Mouse (Mus musculus) neural tube, embryonic 15.5 days (tissue): ENCODE measurements at regions not wholly inside any gene's neighbourhood (a gene's known extent, or its start where the extent isn't known, plus 50 kb on each side); places are given as distances from the start of the nearest gene placed in this dataset.

Experiments
- ATAC-seq: fragments of 200-750 bp; cut with Nextera tagmentation; 2 replicates; pipeline ENCODE4 v1.8.0; 2017; ENCODE audit warnings: mild to moderate bottlenecking, moderate TSS enrichment, moderate library complexity; ENCODE audit not compliant: low FRiP score
- H3K27ac ChIP-seq: fragments of 300-500 bp; sonication (generic); replicated peaks from 2 replicates; pipeline ENCODE4 v1.5.1; 2015; ENCODE audit warnings: mild to moderate bottlenecking, inconsistent platforms
- H3K27me3 ChIP-seq: fragments of 300-500 bp; sonication (generic); replicated peaks from 2 replicates; pipeline ENCODE4 v1.6.1; 2015; ENCODE audit warnings: inconsistent platforms
- H3K36me3 ChIP-seq: fragments of 300-500 bp; sonication (generic); 2 replicates; pipeline ENCODE4 v1.6.1; 2015; ENCODE audit warnings: inconsistent platforms
- H3K4me1 ChIP-seq: fragments of 300-500 bp; sonication (generic); 2 replicates; pipeline ENCODE4 v1.6.1; 2015; ENCODE audit warnings: inconsistent platforms
- H3K4me2 ChIP-seq: fragments of 300-500 bp; sonication (generic); 2 replicates; pipeline ENCODE4 v1.6.1; 2015; ENCODE audit warnings: inconsistent platforms, mild to moderate bottlenecking, moderate library complexity
- H3K4me3 ChIP-seq: fragments of 300-500 bp; sonication (generic); replicated peaks from 2 replicates; pipeline ENCODE4 v1.5.1; 2015; ENCODE audit warnings: mild to moderate bottlenecking, inconsistent platforms
- H3K9ac ChIP-seq: fragments of 300-500 bp; sonication (generic); replicated peaks from 2 replicates; pipeline ENCODE4 v1.6.1; 2015; ENCODE audit warnings: mild to moderate bottlenecking, inconsistent platforms
- H3K9me3 ChIP-seq: fragments of 300-500 bp; sonication (generic); replicated peaks from 2 replicates; pipeline ENCODE4 v1.6.1; 2016; ENCODE audit warnings: inconsistent platforms
- WGBS: fragments of 180-500 bp; shearing (Covaris S2); methylation state at CpG from one replicate; pipeline ENCODE4 v1.1.7; 2015; ENCODE audit warnings: mixed read lengths; 5-methylcytosine and 5-hydroxymethylcytosine counted together

DNA sequence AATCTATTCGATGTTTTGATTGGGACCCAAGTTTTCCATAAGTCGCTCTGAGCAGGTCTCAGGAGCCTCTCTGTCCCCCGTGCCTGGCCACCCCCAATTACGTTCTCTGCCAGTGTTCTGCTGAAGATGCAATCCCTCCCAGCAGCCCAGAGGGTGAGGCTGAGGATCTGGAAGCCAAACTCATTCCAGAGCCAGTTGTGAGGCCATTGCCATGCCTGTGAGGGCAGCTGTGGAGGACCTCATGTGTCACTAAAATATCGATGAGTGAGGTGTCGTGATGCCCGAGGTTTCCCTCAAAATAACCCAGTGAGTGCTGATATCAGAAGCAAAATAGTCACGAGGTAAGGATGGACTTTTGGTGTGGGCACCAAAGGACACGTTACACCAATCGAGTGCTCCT, 93.1 kb upstream of the Mvb12b start:
- WGBS = 68% methylated on average over 10 of the region's 10 CpGs
- Histone ChIP-seq H3K9me3 (no peaks in the 10 kb centered on the region), H3K27me3 (no peaks in the 10 kb centered on the region), H3K4me3 (no peak overlapping the region), H3K27ac (no peak overlapping the region), H3K4me2 (no peak overlapping the region), H3K36me3 (no peaks in the 10 kb centered on the region), H3K9ac (no peak overlapping the region), H3K4me1 (peaks cover 9% of the 10 kb centered on the region; the same call in 1 of the 2 replicates)
- ATAC-seq = no peak

GRCm38 (mm10) chr2:33979276-33979675, 91.5 kb upstream of the Mvb12b start:
- no peak overlapping the region for H3K9ac ChIP-seq
- no peak for ATAC-seq
- no peak overlapping the region for H3K27ac ChIP-seq
- H3K4me2 ChIP-seq = no peak overlapping the region
- H3K9me3 ChIP-seq = no peaks in the 10 kb centered on the region
- no peaks in the 10 kb centered on the region for H3K27me3 ChIP-seq
- H3K4me1 ChIP-seq = peaks cover 17% of the 10 kb centered on the region
- H3K4me3 ChIP-seq = no peak overlapping the region
- no peaks in the 10 kb centered on the region for H3K36me3 ChIP-seq

- H3K4me3 ChIP-seq = no peak overlapping the region
- H3K4me2 ChIP-seq = no peak overlapping the region
- no peak for ATAC-seq
- no peaks in the 10 kb centered on the region for H3K9me3 ChIP-seq
- no peak overlapping the region for H3K27ac ChIP-seq
- H3K36me3 ChIP-seq = no peaks in the 10 kb centered on the region
- 86% methylated on average over 4 of the region's 4 CpGs for WGBS
- H3K27me3 ChIP-seq = no peaks in the 10 kb centered on the region
- H3K9ac ChIP-seq = no peak overlapping the region
- H3K4me1 ChIP-seq = peaks cover 24% of the 10 kb centered on the region
Observed at GRCm38 (mm10) chr2:33978550-33978949, 90.8 kb upstream of the Mvb12b start.

DNA sequence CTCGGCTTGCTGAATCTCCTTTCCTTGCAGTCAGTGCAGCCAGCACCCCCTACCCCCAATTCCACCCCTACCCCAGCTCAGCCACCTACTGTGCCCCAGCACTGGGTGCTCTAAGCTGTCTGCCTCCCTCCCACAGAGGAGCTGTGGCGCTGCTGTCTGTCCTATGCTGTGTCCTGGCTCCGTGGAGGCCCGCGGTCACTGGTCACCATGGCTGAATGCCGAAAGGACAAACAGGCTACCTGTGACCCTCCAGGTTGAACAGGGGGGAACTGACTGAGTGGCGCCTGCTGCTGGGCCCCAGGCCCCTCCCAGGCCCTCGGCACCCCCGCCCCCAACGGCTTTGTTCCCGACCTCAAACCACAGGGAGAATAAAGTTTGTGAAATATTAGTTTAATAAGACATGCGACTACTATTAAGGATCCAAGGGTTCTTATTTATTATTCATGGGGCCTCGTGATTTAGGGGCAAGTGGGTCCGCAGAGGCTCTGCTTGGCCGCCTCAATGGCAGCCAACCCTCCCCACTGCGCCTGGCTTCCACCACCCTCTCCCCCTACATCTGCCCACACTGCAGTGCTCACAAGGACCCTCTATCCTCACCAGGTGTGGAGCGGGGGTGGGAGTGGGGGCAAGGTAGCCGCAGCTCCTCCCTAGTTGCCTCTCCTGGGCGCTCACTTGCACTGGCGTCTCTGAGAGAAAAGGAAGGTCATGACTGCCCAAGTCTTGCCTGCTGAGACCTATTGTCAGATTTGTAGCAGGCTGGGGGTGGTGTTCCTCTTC, 90.0 kb upstream of the Mvb12b start:
- H3K27ac ChIP-seq = peak overlapping the region; percentile 18; the same call in 1 of the 2 replicates
- no peak overlapping the region for H3K4me2 ChIP-seq
- ATAC-seq = no peak
- H3K4me1 ChIP-seq = peaks cover 17% of the 10 kb centered on the region
- no peaks in the 10 kb centered on the region for H3K36me3 ChIP-seq
- WGBS = 62% methylated on average over 20 of the region's 20 CpGs
- no peak overlapping the region for H3K4me3 ChIP-seq
- H3K9me3 ChIP-seq = no peaks in the 10 kb centered on the region
- no peak overlapping the region for H3K9ac ChIP-seq
- no peaks in the 10 kb centered on the region for H3K27me3 ChIP-seq

GRCm38 (mm10) chr2:33977151-33977550, 89.4 kb upstream of the Mvb12b start:
- no peak overlapping the region for H3K27ac ChIP-seq
- no peak overlapping the region for H3K4me2 ChIP-seq
- H3K4me1 ChIP-seq = peaks cover 17% of the 10 kb centered on the region
- no peak overlapping the region for H3K9ac ChIP-seq
- WGBS = 91% methylated on average over 5 of the region's 5 CpGs
- no peaks in the 10 kb centered on the region for H3K36me3 ChIP-seq
- H3K9me3 ChIP-seq = no peaks in the 10 kb centered on the region
- H3K27me3 ChIP-seq = no peaks in the 10 kb centered on the region
- no peak overlapping the region for H3K4me3 ChIP-seq
- ATAC-seq = no peak

DNA sequence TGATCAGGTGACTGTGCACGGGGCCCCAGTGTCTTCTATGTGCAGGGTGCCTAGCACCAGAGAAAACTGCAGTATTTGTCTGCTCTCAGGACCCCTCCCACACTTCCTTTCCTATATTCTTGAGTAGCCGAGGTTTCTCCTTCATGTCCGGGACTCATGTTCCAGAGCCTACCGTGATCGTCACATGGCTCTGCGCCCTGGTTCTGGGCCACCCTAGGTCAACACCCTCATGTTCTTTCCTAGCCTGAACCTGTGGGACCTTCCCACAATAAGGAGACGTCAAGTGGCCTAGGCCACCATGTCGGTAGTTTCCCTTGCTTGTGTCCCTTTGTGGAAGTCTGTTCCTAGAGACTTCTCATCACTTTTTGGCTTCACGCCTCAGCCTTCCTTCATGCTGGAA, 88.4 kb upstream of the Mvb12b start:
- ATAC-seq = no peak
- H3K27me3 ChIP-seq = no peaks in the 10 kb centered on the region
- no peaks in the 10 kb centered on the region for H3K36me3 ChIP-seq
- no peak overlapping the region for H3K27ac ChIP-seq
- no peak overlapping the region for H3K4me2 ChIP-seq
- peaks cover 17% of the 10 kb centered on the region for H3K4me1 ChIP-seq
- H3K4me3 ChIP-seq = no peak overlapping the region
- WGBS = 91% methylated on average over 9 of the region's 9 CpGs
- no peak overlapping the region for H3K9ac ChIP-seq
- no peaks in the 10 kb centered on the region for H3K9me3 ChIP-seq

- Histone ChIP-seq H3K27ac (no peak overlapping the region), H3K4me1 (peaks cover 17% of the 10 kb centered on the region), H3K9me3 (no peaks in the 10 kb centered on the region), H3K4me3 (no peak overlapping the region), H3K36me3 (no peaks in the 10 kb centered on the region), H3K4me2 (no peak overlapping the region), H3K27me3 (no peaks in the 10 kb centered on the region), H3K9ac (no peak overlapping the region)
- WGBS = 80% methylated on average over 14 of the region's 14 CpGs
- no peak for ATAC-seq
Observed at GRCm38 (mm10) chr2:33975423-33976127, 87.8 kb upstream of the Mvb12b start.

- no peak for ATAC-seq
- WGBS = 49% methylated on average over 15 of the region's 15 CpGs
Observed at GRCm38 (mm10) chr2:33974737-33975422, 87.1 kb upstream of the Mvb12b start.

GRCm38 (mm10) chr2:33974031-33974430, 86.3 kb upstream of the Mvb12b start:
- H3K27ac ChIP-seq = peak overlapping the region; percentile 15
- ATAC-seq = no peak
- H3K4me3 ChIP-seq = no peak overlapping the region

More at GRCm38 (mm10) chr2:33974737-33975422, 87.1 kb upstream of the Mvb12b start:
- no peak overlapping the region for H3K9ac ChIP-seq
- no peak overlapping the region for H3K4me3 ChIP-seq
- H3K9me3 ChIP-seq = no peaks in the 10 kb centered on the region
- H3K4me1 ChIP-seq = peaks cover 17% of the 10 kb centered on the region
- no peaks in the 10 kb centered on the region for H3K27me3 ChIP-seq
- H3K4me2 ChIP-seq = no peak overlapping the region
- no peaks in the 10 kb centered on the region for H3K36me3 ChIP-seq
- 0 out of 2 replicates have a peak overlapping the region, but pooled peaks have one; percentile 15 for H3K27ac ChIP-seq

GRCm38 (mm10) chr2:33973213-33973834, 85.6 kb upstream of the Mvb12b start:
- WGBS = 59% methylated on average over 4 of the region's 4 CpGs
- H3K4me2 ChIP-seq = no peak overlapping the region
- peak overlapping the region; percentile 15 for H3K27ac ChIP-seq
- H3K4me1 ChIP-seq = peaks cover 17% of the 10 kb centered on the region
- no peaks in the 10 kb centered on the region for H3K9me3 ChIP-seq
- peak; percentile 83 for ATAC-seq
- H3K36me3 ChIP-seq = no peaks in the 10 kb centered on the region
- H3K9ac ChIP-seq = 0 out of 2 replicates have a peak overlapping the region, but pooled peaks have one; percentile 7
- no peak overlapping the region for H3K4me3 ChIP-seq
- no peaks in the 10 kb centered on the region for H3K27me3 ChIP-seq

More at GRCm38 (mm10) chr2:33974031-33974430, 86.3 kb upstream of the Mvb12b start:
- WGBS = 94% methylated on average over 3 of the region's 3 CpGs
- Histone ChIP-seq H3K9me3 (no peaks in the 10 kb centered on the region), H3K4me2 (no peak overlapping the region), H3K27me3 (no peaks in the 10 kb centered on the region), H3K4me1 (peaks cover 17% of the 10 kb centered on the region), H3K36me3 (no peaks in the 10 kb centered on the region), H3K9ac (peak overlapping the region; percentile 7; the same call in 1 of the 2 replicates)

DNA sequence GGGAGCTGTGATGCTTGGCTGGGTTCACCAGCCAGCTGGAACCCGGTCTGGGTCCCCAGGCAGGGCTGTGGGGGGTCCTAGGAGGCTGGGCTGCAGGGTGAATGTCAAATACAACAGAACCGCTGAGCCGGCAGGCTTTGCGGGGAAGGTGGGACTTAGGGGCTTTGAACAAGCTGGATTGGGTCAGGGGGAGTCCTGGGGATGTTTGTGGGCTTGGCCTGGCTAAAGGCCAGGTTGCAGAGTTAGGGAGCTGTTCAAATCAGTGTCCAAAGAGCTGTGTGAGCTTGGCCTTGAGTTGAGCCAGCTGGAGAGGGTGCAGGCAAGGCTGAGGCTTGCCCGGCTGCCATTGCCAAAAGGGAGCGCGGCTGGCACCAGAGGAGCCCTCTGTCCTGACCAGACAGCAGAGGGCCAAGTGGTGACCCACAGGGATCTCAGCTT, 79.3 kb upstream of the Mvb12b start:
- Histone ChIP-seq H3K9me3 (no peaks in the 10 kb centered on the region), H3K27me3 (no peaks in the 10 kb centered on the region), H3K27ac (peak overlapping the region; percentile 62), H3K9ac (0 out of 2 replicates have a peak overlapping the region, but pooled peaks have one; percentile 23), H3K4me3 (peak overlapping the region; percentile 11), H3K4me2 (peak overlapping the region; percentile 45), H3K36me3 (no peaks in the 10 kb centered on the region), H3K4me1 (peaks cover 21% of the 10 kb centered on the region)
- WGBS = 32% methylated on average over 7 of the region's 7 CpGs
- ATAC-seq = peak; percentile 59
